Mouse (Mus musculus) kidney, embryonic 15.5 days (tissue): ENCODE measurements around the gene Foxn1. TPM values are rescaled to one million over a fixed set of nuclear protein-coding genes. Genes with fewer than 3 reads are reported as not detected.

Experiments used
- ATAC-seq: fragments of 200-750 bp; cut with Nextera tagmentation; replicated peaks from 2 replicates; pipeline ENCODE4 v1.8.0; 2017; ENCODE audit warnings: moderate TSS enrichment; ENCODE audit not compliant: low FRiP score
- H3K27ac ChIP-seq: fragments of 300-500 bp; sonication (generic); 2 replicates; pipeline ENCODE4 v1.5.1; 2015; ENCODE audit warnings: mild to moderate bottlenecking, inconsistent platforms
- H3K27me3 ChIP-seq: fragments of 300-500 bp; sonication (generic); 2 replicates; pipeline ENCODE4 v1.6.1; 2015; ENCODE audit warnings: inconsistent platforms
- H3K36me3 ChIP-seq: fragments of 300-500 bp; sonication (generic); 2 replicates; pipeline ENCODE4 v1.6.1; 2015; ENCODE audit warnings: inconsistent platforms
- H3K4me1 ChIP-seq: fragments of 300-500 bp; sonication (generic); 2 replicates; pipeline ENCODE4 v1.6.1; 2015; ENCODE audit warnings: inconsistent platforms
- H3K4me2 ChIP-seq: fragments of 300-500 bp; sonication (generic); 2 replicates; pipeline ENCODE4 v1.6.1; 2015; ENCODE audit warnings: moderate library complexity, mild to moderate bottlenecking, inconsistent platforms
- H3K4me3 ChIP-seq: fragments of 300-500 bp; sonication (generic); replicated peaks from 2 replicates; pipeline ENCODE4 v1.5.1; 2015; ENCODE audit warnings: mild to moderate bottlenecking, inconsistent platforms
- H3K9ac ChIP-seq: fragments of 300-500 bp; sonication (generic); 2 replicates; pipeline ENCODE4 v1.6.1; 2015; ENCODE audit warnings: mild to moderate bottlenecking, inconsistent platforms
- H3K9me3 ChIP-seq: fragments of 300-500 bp; sonication (generic); replicated peaks from 2 replicates; pipeline ENCODE4 v1.6.1; 2016; ENCODE audit warnings: inconsistent platforms
- WGBS: fragments of 180-500 bp; shearing (Covaris S2); methylation state at CpG from one replicate; pipeline ENCODE4 v1.1.7; 2015; ENCODE audit warnings: mixed read lengths; 5-methylcytosine and 5-hydroxymethylcytosine counted together
- polyA plus RNA-seq: library from polyadenylated mRNA; unstranded; fragments of >200 nt; fragmentation: Nextera tagmentation; extraction: Ambion mirVana; gene quantifications from 2 replicates; pipeline ENCODE4 v1.2.1, GENCODE M21; 2015

The Foxn1 gene
- polyA plus RNA-seq, 1 experiment from 2014 or later: 0.10 TPM

DNA sequence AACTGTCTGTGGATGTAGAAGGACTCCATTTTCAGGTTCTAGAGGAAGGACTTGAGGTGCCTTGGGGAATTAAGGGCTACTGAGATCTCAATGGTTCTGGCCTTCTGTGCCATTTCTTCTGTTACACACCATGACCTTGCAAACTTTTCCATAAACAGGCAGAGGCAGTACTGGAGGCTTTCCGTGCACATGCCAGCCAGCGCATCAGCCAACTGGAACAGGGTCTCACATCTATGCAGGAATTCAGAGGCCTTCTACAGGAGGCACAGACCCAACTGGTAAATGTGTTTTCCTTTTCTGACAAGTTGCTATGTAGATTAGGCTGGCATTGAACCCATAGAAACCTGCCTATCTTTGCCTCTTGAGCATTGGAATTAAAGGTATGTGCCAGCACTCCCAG, 72.7 kb downstream of the Foxn1 start:
- H3K9ac ChIP-seq: no peak overlapping the region

GRCm38 (mm10) chr11:78310861-78311511, 75.4 kb downstream of the Foxn1 start:
- Histone ChIP-seq H3K27ac (no peak overlapping the region), H3K36me3 (peaks cover 91% of the 10 kb centered on the region), H3K4me2 (no peak overlapping the region), H3K4me3 (no peak overlapping the region), H3K9me3 (no peaks in the 10 kb centered on the region), H3K4me1 (peaks cover 4% of the 10 kb centered on the region; the same call in 1 of the 2 replicates), H3K9ac (no peak overlapping the region), H3K27me3 (no peaks in the 10 kb centered on the region)
- ATAC-seq: no peak
- WGBS: 85% methylated on average over 8 of the region's 8 CpGs

More for the DNA sequence above, 72.7 kb downstream of the Foxn1 start:
- no peaks in the 10 kb centered on the region for H3K27me3 ChIP-seq
- H3K27ac ChIP-seq: no peak overlapping the region
- no peaks in the 10 kb centered on the region for H3K4me1 ChIP-seq
- H3K36me3 ChIP-seq: peaks cover 95% of the 10 kb centered on the region
- 93% methylated on average over 2 of the region's 2 CpGs for WGBS
- H3K4me2 ChIP-seq: no peak overlapping the region
- ATAC-seq: no peak
- H3K4me3 ChIP-seq: no peak overlapping the region
- no peaks in the 10 kb centered on the region for H3K9me3 ChIP-seq

Other genes with a start within 250 kb of the Foxn1 start
- 94.2 and 99.5 TPM in 2 replicates for gene Traf4, start 221.0 kb downstream of the Foxn1 start, polyA plus RNA-seq
- 21.1 and 25.0 TPM in 2 replicates for gene Nek8, start 209.9 kb downstream of the Foxn1 start, polyA plus RNA-seq
- gene Tlcd1, start 209.8 kb downstream of the Foxn1 start, polyA plus RNA-seq: 28.7 and 31.8 TPM in 2 replicates
- 1,327 and 1,492 TPM in 2 replicates for gene Rpl23a, start 203.0 kb downstream of the Foxn1 start, polyA plus RNA-seq
- 113 and 132 TPM in 2 replicates for gene Rab34, start 198.1 kb downstream of the Foxn1 start, polyA plus RNA-seq
- gene Proca1, start 193.2 kb downstream of the Foxn1 start, polyA plus RNA-seq: 3.1 and 4.3 TPM in 2 replicates
- gene Sdf2, start 140.8 kb downstream of the Foxn1 start, polyA plus RNA-seq: 78.6 and 84.5 TPM in 2 replicates
- 27.3 and 29.4 TPM in 2 replicates for gene Supt6, start 140.6 kb downstream of the Foxn1 start, polyA plus RNA-seq
- 76.0 and 81.8 TPM in 2 replicates for gene 2610507B11Rik, start 124.8 kb downstream of the Foxn1 start, polyA plus RNA-seq
- 0.32 and 0.43 TPM in 2 replicates for gene BC030499, start 95.7 kb downstream of the Foxn1 start, polyA plus RNA-seq
- gene Spag5, start 85.0 kb downstream of the Foxn1 start, polyA plus RNA-seq: 43.3 and 47.4 TPM in 2 replicates
- gene Aldoc, start 63.6 kb downstream of the Foxn1 start, polyA plus RNA-seq: 6.0 and 6.4 TPM in 2 replicates
- 77.5 and 86.2 TPM in 2 replicates for gene Pigs, start 58.1 kb downstream of the Foxn1 start, polyA plus RNA-seq
- gene Unc119, start 43.1 kb downstream of the Foxn1 start, polyA plus RNA-seq: 40.2 and 44.9 TPM in 2 replicates
- 1.1 and 1.2 TPM in 2 replicates for gene Slc13a2, start 35.7 kb upstream of the Foxn1 start, polyA plus RNA-seq
- 21.1 and 21.3 TPM in 2 replicates for gene Slc46a1, start 79.1 kb upstream of the Foxn1 start, polyA plus RNA-seq
- gene Sarm1, start 111.2 kb upstream of the Foxn1 start, polyA plus RNA-seq: 1.5 and 1.8 TPM in 2 replicates
- gene Vtn, start 112.5 kb upstream of the Foxn1 start, polyA plus RNA-seq: 4.5 and 8.1 TPM in 2 replicates
- not detected in 2 replicates for gene Sebox, start 116.9 kb upstream of the Foxn1 start, polyA plus RNA-seq
- 56.7 and 57.1 TPM in 2 replicates for gene Tmem199, start 125.6 kb upstream of the Foxn1 start, polyA plus RNA-seq
- 169 and 171 TPM in 2 replicates for gene Poldip2, start 125.6 kb upstream of the Foxn1 start, polyA plus RNA-seq
- gene Tnfaip1, start 149.8 kb upstream of the Foxn1 start, polyA plus RNA-seq: 81.8 and 88.2 TPM in 2 replicates
- 134 and 145 TPM in 2 replicates for gene Ift20, start 149.8 kb upstream of the Foxn1 start, polyA plus RNA-seq
- 80.4 and 82.3 TPM in 2 replicates for gene Tmem97, start 164.2 kb upstream of the Foxn1 start, polyA plus RNA-seq